Mouse (Mus musculus): Measurements from ENCODE around the gene Dlgap1. TPM values are rescaled to one million over a fixed set of nuclear protein-coding genes. Genes with fewer than 3 reads are reported as not detected.

Dlgap1 gene
- polyA plus RNA-seq, 2 experiments: 4.6 to 4.7 TPM

DNA sequence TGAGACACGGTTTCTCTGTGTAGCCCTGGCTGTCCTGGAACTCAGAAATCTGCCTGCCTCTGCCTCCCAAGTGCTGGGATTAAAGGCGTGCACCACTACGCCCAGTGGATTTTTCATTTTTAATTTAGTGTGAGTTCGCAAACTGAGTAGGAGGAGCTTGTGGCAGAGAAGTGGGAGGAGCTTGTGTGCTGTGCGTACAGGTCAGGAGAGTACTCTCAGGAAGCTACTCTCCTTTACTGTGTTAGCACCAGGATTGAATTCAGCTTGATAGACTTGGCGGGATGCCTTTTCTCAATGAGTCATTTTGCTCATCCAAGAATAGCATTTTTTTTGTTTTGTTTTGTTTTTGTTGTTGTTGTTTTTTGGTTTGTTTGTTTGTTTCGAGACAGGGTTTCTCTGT is 793.1 kb downstream of the Dlgap1 start:
- 95% methylated on average over 7 of the region's 7 CpGs for WGBS
- DNase-seq (ENCODE audit: low spot score): no peak

DNA sequence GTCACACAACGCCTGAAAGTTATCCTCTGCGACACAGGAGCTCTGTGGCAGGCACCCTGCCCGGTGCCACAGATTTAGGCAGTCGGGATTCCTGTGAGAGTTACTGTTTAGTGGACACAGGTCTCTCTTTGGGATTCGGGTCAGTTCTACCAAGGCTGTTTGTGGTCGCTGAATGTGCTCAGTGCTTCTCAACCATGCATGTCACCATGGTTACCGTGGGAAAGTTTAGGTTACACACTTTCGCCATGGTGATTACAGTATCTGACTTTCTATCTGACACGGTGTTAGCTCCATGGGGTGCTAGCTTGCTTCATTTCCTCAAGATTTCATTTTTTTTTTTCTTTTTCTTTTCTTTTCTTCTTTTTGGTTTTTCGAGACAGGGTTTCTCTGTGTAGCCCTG is 793.8 kb downstream of the Dlgap1 start:
- Histone ChIP-seq H3K4me3 (replicated peaks; ENCODE audit: low read length) (no peak overlapping the region), H3K27ac (replicated peaks; ENCODE audit: low read depth, low read length) (no peak overlapping the region), H3K36me3 (ENCODE audit: control insufficient read depth, insufficient read depth, low read length) (no peaks in the 10 kb centered on the region), H3K4me2 (replicated peaks; ENCODE audit: low read depth, low read length, severe bottlenecking) (no peak overlapping the region), H3K27me3 (ENCODE audit: control insufficient read depth, insufficient read depth, low read length) (no peaks in the 10 kb centered on the region), H3K4me1 (ENCODE audit: control insufficient read depth, insufficient read depth, low read length) (no peaks in the 10 kb centered on the region), H3K9ac (ENCODE audit: low read depth, low read length, severe bottlenecking) (no peak overlapping the region), H3K9me3 (ENCODE audit: control insufficient read depth, low read length) (no peaks in the 10 kb centered on the region)
- TF ChIP-seq POLR2A (IDR thresholded peaks at IDR 0.05; ENCODE audit: borderline replicate concordance, extremely low read depth, insufficient read depth, insufficient read length): no peak
- WGBS: 87% methylated on average over 10 of the region's 10 CpGs
- ATAC-seq (ENCODE audit: low FRiP score, low read depth): no peak
- no peak for DNase-seq (ENCODE audit: low spot score)

More for the DNA sequence above, 793.1 kb downstream of the Dlgap1 start:
- Histone ChIP-seq H3K9me3 (ENCODE audit: control insufficient read depth, low read length) (no peaks in the 10 kb centered on the region), H3K27me3 (ENCODE audit: control insufficient read depth, insufficient read depth, low read length) (no peaks in the 10 kb centered on the region), H3K4me3 (replicated peaks; ENCODE audit: low read length) (no peak overlapping the region), H3K36me3 (ENCODE audit: control insufficient read depth, insufficient read depth, low read length) (no peaks in the 10 kb centered on the region), H3K9ac (ENCODE audit: low read depth, low read length, severe bottlenecking) (no peak overlapping the region), H3K27ac (replicated peaks; ENCODE audit: low read depth, low read length) (no peak overlapping the region), H3K4me1 (ENCODE audit: control insufficient read depth, insufficient read depth, low read length) (no peaks in the 10 kb centered on the region), H3K4me2 (replicated peaks; ENCODE audit: low read depth, low read length, severe bottlenecking) (no peak overlapping the region)
- no peak for TF ChIP-seq POLR2A (IDR thresholded peaks at IDR 0.05; ENCODE audit: borderline replicate concordance, extremely low read depth, insufficient read depth, insufficient read length)
- no peak for ATAC-seq (ENCODE audit: low FRiP score, low read depth)

DNA sequence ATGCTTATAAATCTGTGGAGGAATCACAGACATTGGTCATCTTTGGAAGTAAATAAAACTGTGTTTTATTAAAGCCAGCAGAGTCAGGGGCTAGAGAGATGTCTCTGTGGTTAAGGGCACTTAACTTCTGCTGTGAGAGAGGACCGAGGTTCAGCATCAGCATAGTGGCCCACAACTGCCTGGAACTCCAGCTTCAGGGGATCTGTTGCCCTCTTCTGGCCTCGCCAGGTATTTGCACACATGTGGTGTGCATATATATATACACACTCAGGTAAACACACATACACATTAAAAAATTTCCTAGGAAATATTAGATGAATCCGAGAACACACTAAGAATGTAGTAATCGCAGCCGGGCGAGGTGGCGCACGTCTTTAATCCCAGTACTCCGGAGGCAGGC is 796.5 kb downstream of the Dlgap1 start:
- no peak for DNase-seq (ENCODE audit: low spot score)
- no peak overlapping the region for H3K4me3 ChIP-seq (replicated peaks; ENCODE audit: low read length)
- no peak for TF ChIP-seq POLR2A (IDR thresholded peaks at IDR 0.05; ENCODE audit: borderline replicate concordance, extremely low read depth, insufficient read depth, insufficient read length)
- ATAC-seq (ENCODE audit: low FRiP score, low read depth): no peak
- H3K9me3 ChIP-seq (ENCODE audit: control insufficient read depth, low read length): no peaks in the 10 kb centered on the region
- H3K9ac ChIP-seq (ENCODE audit: low read depth, low read length, severe bottlenecking): no peak overlapping the region
- no peak overlapping the region for H3K27ac ChIP-seq (replicated peaks; ENCODE audit: low read depth, low read length)
- H3K4me1 ChIP-seq (ENCODE audit: control insufficient read depth, insufficient read depth, low read length): no peaks in the 10 kb centered on the region
- H3K27me3 ChIP-seq (ENCODE audit: control insufficient read depth, insufficient read depth, low read length): no peaks in the 10 kb centered on the region
- H3K4me2 ChIP-seq (replicated peaks; ENCODE audit: low read depth, low read length, severe bottlenecking): no peak overlapping the region
- 96% methylated on average over 9 of the region's 9 CpGs for WGBS
- no peaks in the 10 kb centered on the region for H3K36me3 ChIP-seq (ENCODE audit: control insufficient read depth, insufficient read depth, low read length)

DNA sequence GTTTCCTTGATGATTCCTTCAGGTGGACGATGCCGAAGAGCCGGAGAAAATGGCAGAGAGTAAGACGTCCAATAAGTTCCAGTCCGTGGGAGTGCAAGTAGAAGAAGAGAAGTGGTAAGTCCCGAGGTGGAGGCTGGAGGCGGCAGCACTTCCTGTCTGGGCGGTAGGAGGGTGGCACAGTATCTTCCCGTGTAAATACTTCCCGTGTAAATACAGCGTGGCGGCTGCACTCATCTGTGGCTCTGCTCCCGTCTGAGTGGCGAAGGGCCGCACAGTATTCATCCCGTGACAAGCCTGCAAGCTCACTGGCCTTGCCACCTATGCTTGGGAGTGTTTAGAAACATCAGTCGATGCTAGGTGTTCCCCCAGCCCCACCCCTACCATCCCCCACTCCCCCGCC is 797.1 kb downstream of the Dlgap1 start:
- Histone ChIP-seq H3K4me3 (replicated peaks; ENCODE audit: low read length) (no peak overlapping the region), H3K27me3 (ENCODE audit: control insufficient read depth, insufficient read depth, low read length) (no peaks in the 10 kb centered on the region), H3K4me1 (ENCODE audit: control insufficient read depth, insufficient read depth, low read length) (no peaks in the 10 kb centered on the region), H3K9ac (ENCODE audit: low read depth, low read length, severe bottlenecking) (no peak overlapping the region), H3K36me3 (ENCODE audit: control insufficient read depth, insufficient read depth, low read length) (no peaks in the 10 kb centered on the region), H3K4me2 (replicated peaks; ENCODE audit: low read depth, low read length, severe bottlenecking) (no peak overlapping the region), H3K27ac (replicated peaks; ENCODE audit: low read depth, low read length) (no peak overlapping the region), H3K9me3 (ENCODE audit: control insufficient read depth, low read length) (no peaks in the 10 kb centered on the region)
- ATAC-seq (ENCODE audit: low FRiP score, low read depth) (no peak), DNase-seq (ENCODE audit: low spot score) (no peak)
- TF ChIP-seq POLR2A (IDR thresholded peaks at IDR 0.05; ENCODE audit: borderline replicate concordance, extremely low read depth, insufficient read depth, insufficient read length): no peak
- WGBS: 85% methylated on average over 18 of the region's 18 CpGs

DNA sequence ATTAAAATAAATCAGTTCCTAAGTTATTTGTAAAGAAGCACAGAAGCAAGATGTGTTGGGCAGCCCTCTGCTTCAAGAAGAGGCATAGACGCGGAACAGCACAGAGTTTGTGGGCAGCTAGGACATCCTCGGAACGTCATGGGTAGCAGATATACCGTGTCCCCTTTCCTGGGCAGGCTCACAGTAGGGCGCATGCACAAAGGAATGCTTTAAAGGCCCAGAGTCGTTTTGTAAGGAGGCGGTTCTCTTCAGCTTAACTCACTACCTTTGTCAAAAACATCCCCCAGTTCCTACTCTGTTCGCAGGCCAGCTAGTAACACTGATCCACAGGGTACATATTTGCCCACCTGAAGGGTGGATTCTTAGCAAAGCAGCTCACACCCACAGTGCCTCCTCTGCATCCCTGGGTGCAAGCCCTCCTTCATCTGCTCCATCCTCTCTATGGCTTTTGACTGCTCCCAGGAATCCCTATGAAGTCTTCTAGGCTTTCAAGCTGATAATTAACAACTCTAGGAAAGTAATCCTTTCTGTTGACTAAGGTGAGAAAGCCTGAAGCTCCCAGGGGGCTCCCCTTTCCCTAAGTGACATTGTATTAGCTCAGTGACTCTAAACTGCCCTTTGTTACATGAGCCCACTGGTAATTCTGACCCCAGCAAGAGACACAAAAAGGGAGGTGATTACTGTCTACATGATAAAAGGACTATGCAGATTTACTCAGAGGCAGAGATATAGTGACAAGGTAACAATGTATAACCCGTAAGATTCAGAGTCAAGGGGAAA is 803.4 kb downstream of the Dlgap1 start:
- ATAC-seq (ENCODE audit: low FRiP score, low read depth) (no peak), DNase-seq (ENCODE audit: low spot score) (no peak)
- TF ChIP-seq POLR2A (IDR thresholded peaks at IDR 0.05; ENCODE audit: borderline replicate concordance, extremely low read depth, insufficient read depth, insufficient read length): no peak
- WGBS: 14% methylated on average over 10 of the region's 10 CpGs
- Histone ChIP-seq H3K4me2 (replicated peaks; ENCODE audit: low read depth, low read length, severe bottlenecking) (no peak overlapping the region), H3K4me3 (replicated peaks; ENCODE audit: low read length) (no peak overlapping the region), H3K36me3 (ENCODE audit: control insufficient read depth, insufficient read depth, low read length) (no peaks in the 10 kb centered on the region), H3K27me3 (ENCODE audit: control insufficient read depth, insufficient read depth, low read length) (no peaks in the 10 kb centered on the region), H3K4me1 (ENCODE audit: control insufficient read depth, insufficient read depth, low read length) (no peaks in the 10 kb centered on the region), H3K9ac (ENCODE audit: low read depth, low read length, severe bottlenecking) (no peak overlapping the region), H3K27ac (replicated peaks; ENCODE audit: low read depth, low read length) (no peak overlapping the region), H3K9me3 (ENCODE audit: control insufficient read depth, low read length) (no peaks in the 10 kb centered on the region)
